Mouse (Mus musculus): ENCODE data around the gene Ulk4. TPM values are rescaled to one million over a fixed set of nuclear protein-coding genes. Genes with fewer than 3 reads are reported as not detected.

Gene Ulk4
- 191 and 198 TPM in 2 replicates for polyA plus RNA-seq (2016; fragmentation: Nextera tagmentation; extraction: Ambion mirVana)

- H3K4me3 ChIP-seq = peak within 1 kb of the TSS; percentile 64
- ATAC-seq (ENCODE audit: insufficient number of reproducible peaks, insufficient read depth, low FRiP score, low TSS enrichment) = peak; percentile 95
- peak within 1 kb of the TSS; percentile 62 for H3K9ac ChIP-seq
- no peaks in the 10 kb centered on the region for H3K27me3 ChIP-seq
- H3K9me3 ChIP-seq = peaks cover 6% of the 10 kb centered on the region; the same call in 1 of the 2 replicates
- peaks cover 3% of the 10 kb centered on the region; the same call in 1 of the 2 replicates for H3K36me3 ChIP-seq
- peak within 1 kb of the TSS; percentile 88 for H3K27ac ChIP-seq
- under 1% methylated on average over 59 of the region's 59 CpGs for WGBS
- H3K4me1 ChIP-seq = peaks cover 9% of the 10 kb centered on the region; the same call in 1 of the 2 replicates
- H3K4me2 ChIP-seq (replicated peaks) = peak within 1 kb of the TSS; percentile 77
Measured at GRCm38 (mm10) chr9:121277118-121278060, at the start of gene Ulk4. Gene Ulk4, minus strand, starts transcription at chr9:121277197.

- H3K9ac ChIP-seq = no peak overlapping the region
- no peak overlapping the region for H3K4me2 ChIP-seq (replicated peaks)
- 95% methylated on average over 14 of the region's 14 CpGs for WGBS
- 0 out of 2 replicates have a peak, but pooled peaks cover 3% of the 10 kb centered on the region for H3K36me3 ChIP-seq
- ATAC-seq (ENCODE audit: insufficient number of reproducible peaks, insufficient read depth, low FRiP score, low TSS enrichment) = no peak
- H3K9me3 ChIP-seq = no peaks in the 10 kb centered on the region
- no peak overlapping the region for H3K27ac ChIP-seq
- H3K4me3 ChIP-seq = no peak overlapping the region
- peaks cover 15% of the 10 kb centered on the region for H3K4me1 ChIP-seq
- H3K27me3 ChIP-seq = no peaks in the 10 kb centered on the region
Measured at GRCm38 (mm10) chr9:121322034-121322433, 45.0 kb upstream of the Ulk4 start.

- Histone ChIP-seq H3K9me3 (no peaks in the 10 kb centered on the region), H3K4me2 (replicated peaks) (no peak overlapping the region), H3K27me3 (no peaks in the 10 kb centered on the region), H3K27ac (no peak overlapping the region), H3K4me1 (peaks cover 17% of the 10 kb centered on the region), H3K36me3 (0 out of 2 replicates have a peak, but pooled peaks cover 3% of the 10 kb centered on the region), H3K4me3 (no peak overlapping the region), H3K9ac (no peak overlapping the region)
- no peak for ATAC-seq (ENCODE audit: insufficient number of reproducible peaks, insufficient read depth, low FRiP score, low TSS enrichment)
- WGBS = 83% methylated on average over 2 of the region's 2 CpGs
Measured at GRCm38 (mm10) chr9:121321118-121321517, 44.1 kb upstream of the Ulk4 start.

GRCm38 (mm10) chr9:121320433-121320832 lies 43.4 kb upstream of the Ulk4 start:
- H3K4me3 ChIP-seq = no peak overlapping the region
- H3K36me3 ChIP-seq = 0 out of 2 replicates have a peak, but pooled peaks cover 3% of the 10 kb centered on the region
- H3K4me1 ChIP-seq = peaks cover 19% of the 10 kb centered on the region
- 0 out of 2 replicates have a peak overlapping the region, but pooled peaks have one; percentile 18 for H3K27ac ChIP-seq
- ATAC-seq (ENCODE audit: insufficient number of reproducible peaks, insufficient read depth, low FRiP score, low TSS enrichment) = no peak
- 63% methylated on average over 2 of the region's 2 CpGs for WGBS
- no peak overlapping the region for H3K4me2 ChIP-seq (replicated peaks)
- H3K9me3 ChIP-seq = no peaks in the 10 kb centered on the region
- H3K27me3 ChIP-seq = no peaks in the 10 kb centered on the region
- H3K9ac ChIP-seq = no peak overlapping the region

- H3K9me3 ChIP-seq = no peaks in the 10 kb centered on the region
- H3K9ac ChIP-seq = no peak overlapping the region
- H3K4me3 ChIP-seq = no peak overlapping the region
- no peak overlapping the region for H3K4me2 ChIP-seq (replicated peaks)
- H3K36me3 ChIP-seq = 0 out of 2 replicates have a peak, but pooled peaks cover 3% of the 10 kb centered on the region
- peak overlapping the region; percentile 18; the same call in 1 of the 2 replicates for H3K27ac ChIP-seq
- ATAC-seq (ENCODE audit: insufficient number of reproducible peaks, insufficient read depth, low FRiP score, low TSS enrichment) = peak; percentile 79
- no peaks in the 10 kb centered on the region for H3K27me3 ChIP-seq
- peaks cover 28% of the 10 kb centered on the region for H3K4me1 ChIP-seq
- 51% methylated on average over 10 of the region's 10 CpGs for WGBS
Measured at GRCm38 (mm10) chr9:121319323-121319966, 42.4 kb upstream of the Ulk4 start.

- ATAC-seq (ENCODE audit: insufficient number of reproducible peaks, insufficient read depth, low FRiP score, low TSS enrichment) = no peak
- WGBS = 62% methylated on average over 12 of the region's 12 CpGs
- 0 out of 2 replicates have a peak, but pooled peaks cover 3% of the 10 kb centered on the region for H3K36me3 ChIP-seq
- no peaks in the 10 kb centered on the region for H3K27me3 ChIP-seq
- no peak overlapping the region for H3K27ac ChIP-seq
- no peak overlapping the region for H3K4me2 ChIP-seq (replicated peaks)
- no peak overlapping the region for H3K9ac ChIP-seq
- H3K4me1 ChIP-seq = peaks cover 50% of the 10 kb centered on the region
- H3K9me3 ChIP-seq = no peaks in the 10 kb centered on the region
- H3K4me3 ChIP-seq = no peak overlapping the region
Measured at GRCm38 (mm10) chr9:121316621-121317405, 39.8 kb upstream of the Ulk4 start.

- Histone ChIP-seq H3K4me3 (no peak overlapping the region), H3K9me3 (no peaks in the 10 kb centered on the region), H3K27me3 (no peaks in the 10 kb centered on the region), H3K27ac (no peak overlapping the region), H3K9ac (no peak overlapping the region), H3K4me2 (replicated peaks) (no peak overlapping the region), H3K4me1 (peaks cover 50% of the 10 kb centered on the region), H3K36me3 (0 out of 2 replicates have a peak, but pooled peaks cover 3% of the 10 kb centered on the region)
- ATAC-seq (ENCODE audit: insufficient number of reproducible peaks, insufficient read depth, low FRiP score, low TSS enrichment) = no peak
- 78% methylated on average over 4 of the region's 4 CpGs for WGBS
Measured at GRCm38 (mm10) chr9:121315901-121316595, 39.1 kb upstream of the Ulk4 start.

- peak overlapping the region; percentile 84 for H3K27ac ChIP-seq
- no peak for ATAC-seq (ENCODE audit: insufficient number of reproducible peaks, insufficient read depth, low FRiP score, low TSS enrichment)
- H3K4me3 ChIP-seq = peak overlapping the region; percentile 26; the same call in 1 of the 2 replicates
- 13% methylated on average over 14 of the region's 14 CpGs for WGBS
- H3K4me1 ChIP-seq = peaks cover 45% of the 10 kb centered on the region
- H3K9me3 ChIP-seq = no peaks in the 10 kb centered on the region
- H3K36me3 ChIP-seq = 0 out of 2 replicates have a peak, but pooled peaks cover 3% of the 10 kb centered on the region
- H3K9ac ChIP-seq = peak overlapping the region; percentile 10; the same call in 1 of the 2 replicates
- H3K27me3 ChIP-seq = no peaks in the 10 kb centered on the region
- peak overlapping the region; percentile 62 for H3K4me2 ChIP-seq (replicated peaks)
Measured at GRCm38 (mm10) chr9:121314541-121315152, 37.6 kb upstream of the Ulk4 start.

GRCm38 (mm10) chr9:121313656-121314374 lies 36.8 kb upstream of the Ulk4 start:
- peaks cover 46% of the 10 kb centered on the region for H3K4me1 ChIP-seq
- no peaks in the 10 kb centered on the region for H3K9me3 ChIP-seq
- H3K4me2 ChIP-seq (replicated peaks) = peak overlapping the region; percentile 62
- no peaks in the 10 kb centered on the region for H3K27me3 ChIP-seq
- H3K36me3 ChIP-seq = 0 out of 2 replicates have a peak, but pooled peaks cover 3% of the 10 kb centered on the region
- H3K4me3 ChIP-seq = peak overlapping the region; percentile 26
- peak; percentile 59; the same call in 1 of the 2 replicates for ATAC-seq (ENCODE audit: insufficient number of reproducible peaks, insufficient read depth, low FRiP score, low TSS enrichment)
- 0 out of 2 replicates have a peak overlapping the region, but pooled peaks have one; percentile 15 for H3K9ac ChIP-seq
- under 1% methylated on average over 21 of the region's 21 CpGs for WGBS
- peak overlapping the region; percentile 84 for H3K27ac ChIP-seq

Data from embryonic facial prominence, embryonic 12.5 days (tissue).